Mouse (Mus musculus): ENCODE measurements around the gene Inppl1. TPM values are rescaled to one million over a fixed set of nuclear protein-coding genes. Genes with fewer than 3 reads are reported as not detected.

The Inppl1 gene
- polyA plus RNA-seq, 1 experiment from 2014 or later, result 54.7 TPM

DNA sequence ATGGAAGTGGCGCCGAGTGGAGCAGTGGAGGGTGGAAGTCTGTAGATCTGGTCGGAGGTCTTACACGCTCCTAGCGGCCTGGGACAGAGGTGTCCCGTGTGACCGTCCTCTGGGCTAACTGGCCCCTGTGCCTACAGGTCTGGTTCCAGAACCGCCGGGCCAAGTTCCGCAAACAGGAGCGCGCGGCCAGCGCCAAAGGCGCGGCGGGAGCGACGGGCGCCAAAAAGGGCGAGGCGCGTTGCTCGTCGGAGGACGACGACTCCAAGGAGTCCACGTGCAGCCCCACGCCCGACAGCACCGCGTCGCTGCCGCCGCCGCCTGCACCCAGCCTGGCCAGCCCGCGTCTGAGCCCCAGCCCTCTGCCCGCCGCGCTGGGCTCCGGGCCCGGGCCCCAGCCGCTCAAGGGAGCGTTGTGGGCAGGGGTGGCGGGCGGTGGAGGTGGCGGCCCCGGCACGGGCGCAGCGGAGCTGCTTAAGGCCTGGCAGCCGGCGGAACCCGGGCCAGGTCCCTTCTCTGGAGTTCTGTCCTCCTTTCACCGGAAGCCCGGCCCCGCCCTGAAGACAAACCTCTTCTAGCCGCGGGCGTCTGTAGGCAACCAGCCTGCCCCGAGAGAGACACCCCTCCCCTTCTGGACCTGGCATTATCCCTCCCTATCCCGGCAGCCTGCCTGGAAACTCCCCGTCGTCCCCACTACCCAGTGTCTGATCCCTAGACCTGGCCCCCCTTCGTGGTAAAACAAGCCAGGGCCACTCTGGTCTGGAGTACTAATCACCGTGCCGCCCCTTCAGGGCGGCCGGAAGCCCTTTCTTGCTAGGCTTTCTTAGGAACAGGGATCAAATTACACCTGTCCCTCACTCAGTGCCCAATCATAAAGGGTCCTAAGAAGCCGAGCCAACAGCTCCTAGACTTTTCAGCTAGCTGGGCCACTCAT, 16.2 kb downstream of the Inppl1 start:
- peaks cover 32% of the 10 kb centered on the region for H3K36me3 ChIP-seq
- H3K4me3 ChIP-seq, result peak overlapping the region; percentile 42
- ATAC-seq (ENCODE audit: borderline replicate concordance, extremely low read depth, low FRiP score, low TSS enrichment), result peak; percentile 83
- peak overlapping the region; percentile 88 for H3K4me2 ChIP-seq
- H3K9ac ChIP-seq, result peak overlapping the region; percentile 47
- peaks cover 40% of the 10 kb centered on the region for H3K4me1 ChIP-seq
- WGBS, result under 1% methylated on average over 67 of the region's 71 CpGs
- H3K27ac ChIP-seq, result peak overlapping the region; percentile 93
- no peaks in the 10 kb centered on the region for H3K9me3 ChIP-seq
- peaks cover 49% of the 10 kb centered on the region for H3K27me3 ChIP-seq

DNA sequence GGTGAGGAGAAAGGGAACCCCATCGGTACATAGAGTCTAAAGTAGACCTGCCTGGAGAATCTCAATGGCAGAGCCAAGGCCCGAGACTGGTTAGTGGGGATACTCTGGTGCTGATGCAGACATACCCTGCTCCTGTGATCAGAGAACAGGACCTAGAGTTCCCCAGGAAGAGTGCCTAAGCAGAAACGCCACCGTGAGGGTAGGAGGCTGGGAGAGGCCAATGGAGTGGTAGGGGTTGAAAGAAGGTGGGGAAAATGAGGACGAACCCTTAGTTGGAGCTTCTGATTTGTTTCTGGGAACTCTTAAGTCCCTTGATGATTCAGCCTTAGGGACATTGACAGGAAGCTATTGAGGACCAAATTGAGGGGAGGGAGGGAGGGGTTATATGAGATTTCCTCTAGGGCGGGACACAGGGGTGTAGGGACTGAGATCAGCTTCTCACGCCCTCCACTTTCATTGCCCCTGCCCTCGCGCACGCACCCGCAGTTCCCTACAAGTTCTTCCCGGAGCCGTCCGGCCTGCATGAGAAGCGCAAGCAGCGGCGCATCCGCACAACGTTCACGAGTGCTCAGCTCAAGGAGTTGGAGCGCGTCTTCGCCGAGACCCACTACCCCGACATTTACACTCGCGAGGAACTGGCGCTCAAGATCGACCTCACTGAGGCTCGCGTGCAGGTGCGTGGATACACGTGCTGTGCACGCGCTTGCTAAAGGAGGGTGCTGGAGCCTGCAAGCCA, 17.6 kb downstream of the Inppl1 start:
- Histone ChIP-seq H3K4me3 (peak overlapping the region; percentile 42), H3K9me3 (no peaks in the 10 kb centered on the region), H3K9ac (no peak overlapping the region), H3K27ac (no peak overlapping the region), H3K4me1 (peaks cover 40% of the 10 kb centered on the region), H3K36me3 (peaks cover 19% of the 10 kb centered on the region), H3K27me3 (peaks cover 56% of the 10 kb centered on the region), H3K4me2 (peak overlapping the region; percentile 88)
- ATAC-seq (ENCODE audit: borderline replicate concordance, extremely low read depth, low FRiP score, low TSS enrichment), result no peak
- 4% methylated on average over 35 of the region's 35 CpGs for WGBS

DNA sequence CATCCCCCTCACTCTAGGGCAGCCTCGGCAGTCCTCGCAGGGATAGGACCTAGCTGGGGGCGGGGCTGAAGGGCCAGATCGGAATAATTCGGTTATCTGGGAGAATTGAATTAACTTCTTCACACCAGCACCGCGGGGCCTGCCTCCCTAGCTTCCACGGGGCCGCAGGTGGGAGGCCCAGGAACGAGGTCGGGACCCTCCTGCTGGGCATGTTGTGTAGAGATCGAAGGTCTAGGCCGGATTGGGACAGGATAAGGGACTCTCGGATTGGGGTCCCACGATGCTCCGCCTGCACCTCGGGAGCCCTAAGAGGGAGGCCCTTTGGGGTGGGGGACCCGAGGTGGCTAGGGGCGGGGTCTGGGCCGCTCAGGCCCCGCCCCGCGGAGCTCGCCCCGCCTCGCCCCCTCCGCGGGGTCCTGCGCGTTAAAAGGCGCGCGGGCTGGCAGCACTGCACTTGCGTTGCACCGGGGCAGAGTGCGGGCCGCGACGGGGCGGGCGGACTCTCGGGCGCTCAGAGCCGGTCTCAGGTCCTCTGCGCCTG, 20.1 kb downstream of the Inppl1 start, which contains the start of gene Phox2a:
Gene Phox2a, plus strand, starts transcription at position 453 of the 541 bp plus-strand sequence.
- no peak for ATAC-seq (ENCODE audit: borderline replicate concordance, extremely low read depth, low FRiP score, low TSS enrichment)
- H3K9ac ChIP-seq, result no peak within 1 kb of the TSS
- peak within 1 kb of the TSS; percentile 50 for H3K4me2 ChIP-seq
- H3K9me3 ChIP-seq, result no peaks in the 10 kb centered on the region
- no peaks in the 10 kb centered on the region for H3K36me3 ChIP-seq
- under 1% methylated on average over 45 of the region's 45 CpGs for WGBS
- peaks cover 34% of the 10 kb centered on the region for H3K4me1 ChIP-seq
- H3K27ac ChIP-seq, result no peak within 1 kb of the TSS
- H3K4me3 ChIP-seq, result peak within 1 kb of the TSS; percentile 29
- peaks cover 57% of the 10 kb centered on the region for H3K27me3 ChIP-seq

DNA sequence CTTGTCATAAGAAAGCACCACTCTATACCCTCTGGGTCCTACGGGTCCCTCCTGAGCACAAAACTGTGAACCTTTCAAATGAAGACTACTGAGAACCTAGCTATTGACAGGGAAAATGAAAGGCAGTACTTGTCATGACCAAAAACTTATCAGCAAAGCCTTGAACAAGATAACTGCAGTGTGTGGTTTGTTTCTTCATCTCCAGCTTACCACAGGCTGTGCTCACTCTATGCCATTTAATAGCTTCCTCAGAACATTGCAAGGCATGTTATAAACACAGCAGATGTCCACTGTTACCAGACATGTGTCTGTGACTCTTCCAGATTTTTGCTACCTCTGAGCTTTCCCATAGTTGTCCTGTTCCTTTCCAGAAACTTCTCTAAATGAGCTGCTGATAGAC, 61.0 kb downstream of the Inppl1 start:
- Histone ChIP-seq H3K4me1 (no peaks in the 10 kb centered on the region), H3K4me2 (no peak overlapping the region), H3K9me3 (no peaks in the 10 kb centered on the region), H3K4me3 (no peak overlapping the region), H3K27ac (no peak overlapping the region), H3K36me3 (0 out of 2 replicates have a peak, but pooled peaks cover 6% of the 10 kb centered on the region), H3K9ac (no peak overlapping the region), H3K27me3 (no peaks in the 10 kb centered on the region)
- no peak for ATAC-seq (ENCODE audit: borderline replicate concordance, extremely low read depth, low FRiP score, low TSS enrichment)
- WGBS, result 90% methylated on average over 1 of the region's 1 CpGs

DNA sequence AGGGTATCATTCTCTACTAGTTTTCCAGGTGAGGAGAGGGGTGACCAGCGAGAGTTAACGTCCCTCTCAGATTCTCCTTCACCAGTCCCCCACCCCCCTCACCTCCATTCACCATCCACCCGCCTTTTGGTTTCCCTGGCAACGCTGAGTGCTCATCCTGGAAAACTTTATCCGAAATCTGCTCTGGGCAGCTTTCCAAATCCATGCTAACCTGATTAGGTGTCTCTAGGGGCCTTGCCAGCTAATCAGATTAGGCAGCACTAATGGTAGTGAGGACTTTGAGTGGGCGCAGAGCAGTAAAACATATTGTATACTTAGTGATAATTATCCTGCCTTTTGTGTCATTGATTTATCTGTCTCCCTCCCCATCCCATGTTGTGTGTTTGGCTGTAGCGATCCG, 65.3 kb downstream of the Inppl1 start:
- WGBS, result 31% methylated on average over 8 of the region's 8 CpGs
- Histone ChIP-seq H3K27me3 (no peaks in the 10 kb centered on the region), H3K4me2 (no peak overlapping the region), H3K9me3 (no peaks in the 10 kb centered on the region), H3K36me3 (no peaks in the 10 kb centered on the region), H3K4me1 (no peaks in the 10 kb centered on the region), H3K27ac (no peak overlapping the region), H3K4me3 (no peak overlapping the region), H3K9ac (no peak overlapping the region)
- no peak for ATAC-seq (ENCODE audit: borderline replicate concordance, extremely low read depth, low FRiP score, low TSS enrichment)

Small RNAs within 50 kb of the gene (microRNA-seq; reads per million reads assigned to microRNA genes)
- not detected for gene Gm22655

Other genes starting within 250 kb of the Inppl1 start
- 60.0 and 64.9 TPM in 2 replicates for gene Clpb, start 174.6 kb downstream of the Inppl1 start, polyA plus RNA-seq (2015; fragmentation: Nextera tagmentation; extraction: Ambion mirVana)
- 0.29 and 0.77 TPM in 2 replicates for gene Phox2a, start 19.9 kb downstream of the Inppl1 start, polyA plus RNA-seq (2015; fragmentation: Nextera tagmentation; extraction: Ambion mirVana)
- 1.0 and 2.0 TPM in 2 replicates for gene Folr2, start 19.0 kb upstream of the Inppl1 start, polyA plus RNA-seq (2015; fragmentation: Nextera tagmentation; extraction: Ambion mirVana)
- gene Anapc15, start 25.5 kb upstream of the Inppl1 start, polyA plus RNA-seq (2015; fragmentation: Nextera tagmentation; extraction: Ambion mirVana), result 80.4 and 84.6 TPM in 2 replicates
- gene Folr1, start 32.6 kb upstream of the Inppl1 start, polyA plus RNA-seq (2015; fragmentation: Nextera tagmentation; extraction: Ambion mirVana), result 0.68 and 0.95 TPM in 2 replicates
- gene Lamtor1, start 67.7 kb upstream of the Inppl1 start, polyA plus RNA-seq (2015; fragmentation: Nextera tagmentation; extraction: Ambion mirVana), result 165 and 170 TPM in 2 replicates
- 0.54 and 0.59 TPM in 2 replicates for gene Tomt, start 68.1 kb upstream of the Inppl1 start, polyA plus RNA-seq (2015; fragmentation: Nextera tagmentation; extraction: Ambion mirVana)
- gene Lrrc51, start 95.7 kb upstream of the Inppl1 start, polyA plus RNA-seq (2015; fragmentation: Nextera tagmentation; extraction: Ambion mirVana), result 11.8 and 13.5 TPM in 2 replicates
- 68.9 and 79.4 TPM in 2 replicates for gene Numa1, start 95.9 kb upstream of the Inppl1 start, polyA plus RNA-seq (2015; fragmentation: Nextera tagmentation; extraction: Ambion mirVana)
- 2.2 and 2.3 TPM in 2 replicates for gene Il18bp, start 180.5 kb upstream of the Inppl1 start, polyA plus RNA-seq (2015; fragmentation: Nextera tagmentation; extraction: Ambion mirVana)
- gene Rnf121, start 227.2 kb upstream of the Inppl1 start, polyA plus RNA-seq (2015; fragmentation: Nextera tagmentation; extraction: Ambion mirVana), result 25.3 and 26.0 TPM in 2 replicates
- gene Xndc1, start 227.3 kb upstream of the Inppl1 start, polyA plus RNA-seq (2015; fragmentation: Nextera tagmentation; extraction: Ambion mirVana), result 32.3 and 34.4 TPM in 2 replicates
- 0.89 and 1.2 TPM in 2 replicates for gene Xntrpc, start 227.5 kb upstream of the Inppl1 start, polyA plus RNA-seq (2015; fragmentation: Nextera tagmentation; extraction: Ambion mirVana)
- not detected in 2 replicates for gene Trpc2, start 244.9 kb upstream of the Inppl1 start, polyA plus RNA-seq (2015; fragmentation: Nextera tagmentation; extraction: Ambion mirVana)